Mouse (Mus musculus): Measurements from ENCODE around the gene Spice1. TPM values are rescaled to one million over a fixed set of nuclear protein-coding genes. Genes with fewer than 3 reads are reported as not detected.

The Spice1 gene
- polyA plus RNA-seq, 1 experiment, result 0.75 TPM

- Histone ChIP-seq H3K4me3 (replicated peaks) (no peak overlapping the region), H3K4me1 (ENCODE audit: control insufficient read depth) (peaks cover 28% of the 10 kb centered on the region), H3K9me3 (ENCODE audit: control insufficient read depth, low read length) (no peaks in the 10 kb centered on the region), H3K36me3 (ENCODE audit: control insufficient read depth) (peaks cover 53% of the 10 kb centered on the region), H3K27me3 (ENCODE audit: control insufficient read depth) (no peaks in the 10 kb centered on the region)
- TF ChIP-seq GATA1 (IDR thresholded peaks at IDR 0.05; ENCODE audit: low read length), result no peak
- TF ChIP-seq TAL1 (IDR thresholded peaks at IDR 0.05; ENCODE audit: low read length), result no peak
These were observed 10.8 kb downstream of the Spice1 start for GRCm38 (mm10) chr16:44357571-44358268.

- no peak overlapping the region for H3K4me3 ChIP-seq (replicated peaks)
- peaks cover 64% of the 10 kb centered on the region for H3K36me3 ChIP-seq (ENCODE audit: control insufficient read depth)
- peaks cover 23% of the 10 kb centered on the region for H3K4me1 ChIP-seq (ENCODE audit: control insufficient read depth)
- H3K9me3 ChIP-seq (ENCODE audit: control insufficient read depth, low read length), result no peaks in the 10 kb centered on the region
- no peaks in the 10 kb centered on the region for H3K27me3 ChIP-seq (ENCODE audit: control insufficient read depth)
- TF ChIP-seq TAL1 (IDR thresholded peaks at IDR 0.05; ENCODE audit: low read length) (no peak), GATA1 (IDR thresholded peaks at IDR 0.05; ENCODE audit: low read length) (no peak)
These were observed 15.3 kb downstream of the Spice1 start for GRCm38 (mm10) chr16:44361921-44362890.

GRCm38 (mm10) chr16:44365522-44365921 is 18.6 kb downstream of the Spice1 start:
- TF ChIP-seq GATA1 (IDR thresholded peaks at IDR 0.05; ENCODE audit: low read length) (no peak), TAL1 (IDR thresholded peaks at IDR 0.05; ENCODE audit: low read length) (no peak)
- Histone ChIP-seq H3K36me3 (ENCODE audit: control insufficient read depth) (peaks cover 67% of the 10 kb centered on the region), H3K4me1 (ENCODE audit: control insufficient read depth) (peaks cover 8% of the 10 kb centered on the region)

DNA sequence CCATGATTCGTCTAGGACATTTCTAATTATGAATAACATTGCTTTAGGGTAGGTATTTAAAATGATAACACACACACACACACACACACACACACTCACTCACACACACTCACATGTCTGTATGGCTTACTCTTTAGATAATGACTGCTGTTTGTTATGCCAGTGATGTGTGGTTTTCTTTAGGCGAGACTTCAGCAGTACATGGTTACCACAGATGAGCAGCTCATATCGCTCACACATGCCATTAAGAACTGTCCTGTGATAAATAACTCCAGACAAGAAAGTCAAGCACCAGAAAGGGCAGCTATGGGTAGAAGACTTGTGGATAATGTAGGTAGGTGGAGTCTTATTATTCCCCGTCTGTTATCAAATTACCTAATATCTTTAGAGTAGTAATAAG is 28.5 kb downstream of the Spice1 start:
- Histone ChIP-seq H3K27me3 (ENCODE audit: control insufficient read depth) (no peaks in the 10 kb centered on the region), H3K4me1 (ENCODE audit: control insufficient read depth) (no peaks in the 10 kb centered on the region), H3K36me3 (ENCODE audit: control insufficient read depth) (peaks cover 84% of the 10 kb centered on the region), H3K4me3 (replicated peaks) (no peak overlapping the region), H3K9me3 (ENCODE audit: control insufficient read depth, low read length) (no peaks in the 10 kb centered on the region)
- TF ChIP-seq TAL1 (IDR thresholded peaks at IDR 0.05; ENCODE audit: low read length), result no peak
- TF ChIP-seq GATA1 (IDR thresholded peaks at IDR 0.05; ENCODE audit: low read length), result no peak

More at GRCm38 (mm10) chr16:44365522-44365921, 18.6 kb downstream of the Spice1 start:
- Histone ChIP-seq H3K27me3 (ENCODE audit: control insufficient read depth) (no peaks in the 10 kb centered on the region), H3K4me3 (replicated peaks) (no peak overlapping the region), H3K9me3 (ENCODE audit: control insufficient read depth, low read length) (no peaks in the 10 kb centered on the region)

- Histone ChIP-seq H3K27me3 (ENCODE audit: control insufficient read depth) (no peaks in the 10 kb centered on the region), H3K36me3 (ENCODE audit: control insufficient read depth) (peaks cover 72% of the 10 kb centered on the region)
These were observed 33.1 kb downstream of the Spice1 start for GRCm38 (mm10) chr16:44380006-44380405.

GRCm38 (mm10) chr16:44381578-44381977 is 34.7 kb downstream of the Spice1 start:
- H3K36me3 ChIP-seq (ENCODE audit: control insufficient read depth), result peaks cover 71% of the 10 kb centered on the region
- TF ChIP-seq GATA1 (IDR thresholded peaks at IDR 0.05; ENCODE audit: low read length) (no peak), TAL1 (IDR thresholded peaks at IDR 0.05; ENCODE audit: low read length) (no peak)
- H3K27me3 ChIP-seq (ENCODE audit: control insufficient read depth), result no peaks in the 10 kb centered on the region
- no peaks in the 10 kb centered on the region for H3K9me3 ChIP-seq (ENCODE audit: control insufficient read depth, low read length)
- no peak overlapping the region for H3K4me3 ChIP-seq (replicated peaks)
- H3K4me1 ChIP-seq (ENCODE audit: control insufficient read depth), result no peaks in the 10 kb centered on the region

More at GRCm38 (mm10) chr16:44380006-44380405, 33.1 kb downstream of the Spice1 start:
- Histone ChIP-seq H3K9me3 (ENCODE audit: control insufficient read depth, low read length) (no peaks in the 10 kb centered on the region), H3K4me1 (ENCODE audit: control insufficient read depth) (no peaks in the 10 kb centered on the region), H3K4me3 (replicated peaks) (no peak overlapping the region)
- TF ChIP-seq TAL1 (IDR thresholded peaks at IDR 0.05; ENCODE audit: low read length), result no peak
- no peak for TF ChIP-seq GATA1 (IDR thresholded peaks at IDR 0.05; ENCODE audit: low read length)

DNA sequence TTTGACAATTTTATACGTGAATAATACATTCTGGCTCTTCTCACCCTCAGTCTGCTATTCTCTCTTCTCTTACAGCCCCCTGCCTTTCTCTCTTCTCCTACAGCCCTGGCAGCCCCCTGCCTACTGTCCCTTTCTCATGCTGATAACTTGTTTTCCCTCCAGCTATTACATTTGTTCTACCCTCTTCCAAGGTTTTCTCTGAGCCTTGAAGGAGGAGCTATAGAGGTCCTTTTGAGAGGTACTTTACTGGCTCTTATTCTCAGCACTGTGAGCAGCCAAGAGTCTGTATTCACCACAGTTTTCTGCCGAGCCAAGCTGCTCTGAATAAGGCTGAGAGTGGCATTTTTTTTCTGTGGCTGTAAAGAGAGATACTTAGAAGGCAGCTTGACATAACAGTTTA is 36.6 kb downstream of the Spice1 start:
- Histone ChIP-seq H3K27me3 (ENCODE audit: control insufficient read depth) (no peaks in the 10 kb centered on the region), H3K9me3 (ENCODE audit: control insufficient read depth, low read length) (no peaks in the 10 kb centered on the region), H3K36me3 (ENCODE audit: control insufficient read depth) (peaks cover 71% of the 10 kb centered on the region), H3K4me1 (ENCODE audit: control insufficient read depth) (no peaks in the 10 kb centered on the region), H3K4me3 (replicated peaks) (no peak overlapping the region)
- TF ChIP-seq TAL1 (IDR thresholded peaks at IDR 0.05; ENCODE audit: low read length), result no peak
- no peak for TF ChIP-seq GATA1 (IDR thresholded peaks at IDR 0.05; ENCODE audit: low read length)

DNA sequence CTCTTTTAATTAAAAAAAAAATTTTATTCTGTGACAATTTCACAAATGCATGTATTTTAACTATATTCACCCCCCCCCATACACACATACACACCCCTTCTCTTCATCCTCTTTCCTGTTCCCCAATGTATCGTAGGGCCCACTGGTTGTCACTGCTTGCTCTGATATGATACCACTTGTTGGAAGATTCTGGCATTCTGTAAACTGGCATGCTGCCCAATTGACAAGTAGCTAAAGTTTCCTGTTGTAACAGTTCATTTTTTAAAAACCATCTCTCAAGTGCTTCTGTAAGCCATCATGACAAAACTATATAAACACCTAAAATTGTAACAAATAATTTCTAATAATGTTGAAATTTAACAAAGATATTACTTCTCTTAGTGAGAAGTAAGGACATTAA is 37.3 kb downstream of the Spice1 start:
- no peak for TF ChIP-seq GATA1 (IDR thresholded peaks at IDR 0.05; ENCODE audit: low read length)
- TF ChIP-seq TAL1 (IDR thresholded peaks at IDR 0.05; ENCODE audit: low read length), result no peak
- Histone ChIP-seq H3K4me3 (replicated peaks) (no peak overlapping the region), H3K27me3 (ENCODE audit: control insufficient read depth) (no peaks in the 10 kb centered on the region), H3K4me1 (ENCODE audit: control insufficient read depth) (no peaks in the 10 kb centered on the region), H3K9me3 (ENCODE audit: control insufficient read depth, low read length) (no peaks in the 10 kb centered on the region), H3K36me3 (ENCODE audit: control insufficient read depth) (peaks cover 71% of the 10 kb centered on the region)
